Mouse (Mus musculus): Measurements from ENCODE around the gene Mansc4. TPM values are rescaled to one million over a fixed set of nuclear protein-coding genes. Genes with fewer than 3 reads are reported as not detected.
A peak's percentile ranks its signal among the peaks of the same experiment; 100 is the strongest.

Gene Mansc4
- total RNA-seq, 2 experiments from 2014 or later, result not detected

DNA sequence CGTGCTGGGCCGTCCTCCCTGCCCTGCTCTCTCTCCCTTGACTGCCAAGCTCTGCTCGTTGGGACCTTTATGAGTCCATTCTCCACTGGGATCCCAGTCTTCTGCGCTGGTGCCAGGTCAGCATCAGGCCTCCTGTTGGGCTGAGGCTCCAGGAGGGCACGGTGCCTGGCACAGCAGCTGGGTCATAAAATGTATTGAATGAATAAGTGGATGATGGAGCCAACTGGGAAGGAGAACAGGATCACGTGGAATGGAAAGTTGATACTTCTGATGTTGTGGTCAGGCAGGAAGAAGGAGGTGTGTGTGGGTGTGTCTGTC is 21.9 kb downstream of the Mansc4 start:
- no peak overlapping the region for H3K4me3 ChIP-seq
- H3K27ac ChIP-seq, result no peak overlapping the region
- intact Hi-C loops (cut with DNase I), result no loop called here
- TF ChIP-seq CTCF (IDR thresholded peaks at IDR 0.05), result no peak
- DNase-seq (ENCODE audit: extremely low spot score in 1 of 2, low spot score in 2 of 2), result no peak

DNA sequence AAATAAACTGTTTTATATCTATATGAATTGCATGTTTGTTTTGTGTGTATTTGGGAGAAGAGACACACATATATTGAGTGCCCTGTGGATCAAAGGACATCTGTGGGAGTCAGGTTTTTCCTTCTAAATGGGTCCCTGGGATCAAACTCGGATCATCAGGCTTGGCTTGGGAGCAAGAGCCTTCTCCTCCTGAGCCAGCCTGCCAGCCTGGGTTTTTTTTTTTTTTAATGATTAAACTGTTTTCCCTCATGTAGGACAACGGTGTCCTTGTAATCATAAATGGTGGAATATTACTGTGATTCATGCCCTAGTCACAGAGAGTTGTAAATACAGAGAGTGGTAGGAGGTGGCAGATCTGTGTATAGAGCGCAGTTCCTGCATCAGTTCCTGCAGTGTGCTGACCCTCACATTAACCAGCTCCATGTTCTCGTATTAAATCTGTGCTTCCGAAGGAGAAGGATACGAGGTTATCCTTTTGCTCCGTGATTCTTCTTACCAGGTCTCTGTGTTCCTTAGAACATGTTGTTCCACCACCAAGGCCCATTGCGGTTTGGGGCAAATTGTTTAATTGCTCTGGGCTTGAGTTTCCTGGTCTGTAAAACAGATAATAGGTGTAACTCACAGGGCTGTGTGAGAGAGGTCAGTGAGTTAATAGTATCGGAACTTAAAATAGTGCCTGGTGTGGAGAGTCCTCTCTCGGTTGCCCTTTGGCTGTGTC is 22.4 kb downstream of the Mansc4 start:
- H3K27ac ChIP-seq, result no peak overlapping the region
- H3K4me3 ChIP-seq, result no peak overlapping the region
- intact Hi-C loops (cut with DNase I), result no loop called here
- DNase-seq (ENCODE audit: extremely low spot score in 1 of 2, low spot score in 2 of 2), result no peak
- TF ChIP-seq CTCF (IDR thresholded peaks at IDR 0.05), result no peak

- no peak for DNase-seq (ENCODE audit: extremely low spot score in 1 of 2, low spot score in 2 of 2)
- no peak for TF ChIP-seq CTCF (IDR thresholded peaks at IDR 0.05)
- H3K27ac ChIP-seq, result no peak overlapping the region
- intact Hi-C loops (cut with DNase I), result no loop called here
- H3K4me3 ChIP-seq, result no peak overlapping the region
Observed at GRCm38 (mm10) chr6:147062694-147063093, 24.1 kb downstream of the Mansc4 start.

DNA sequence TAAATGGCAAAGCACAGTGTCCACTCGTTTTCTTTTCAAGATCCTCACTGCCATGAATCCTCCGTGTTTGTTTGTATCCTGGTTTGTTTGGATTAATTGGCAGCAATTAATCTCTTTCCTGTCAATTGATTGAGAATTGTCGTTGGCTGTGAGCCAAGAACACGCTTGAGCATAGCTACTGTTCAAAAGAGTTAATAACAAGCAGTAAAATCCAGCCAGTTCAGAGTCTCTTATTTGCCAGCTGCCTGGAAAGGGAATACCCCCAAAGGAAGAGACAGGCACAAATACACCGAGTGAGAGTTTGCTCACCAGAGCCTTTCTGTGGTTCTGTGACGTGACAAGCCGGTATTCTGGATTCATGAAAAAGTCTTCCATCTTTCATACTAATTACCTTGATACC is 24.8 kb downstream of the Mansc4 start:
- no peak for DNase-seq (ENCODE audit: extremely low spot score in 1 of 2, low spot score in 2 of 2)
- H3K27ac ChIP-seq, result no peak overlapping the region
- no peak overlapping the region for H3K4me3 ChIP-seq
- intact Hi-C loops (cut with DNase I), result no loop called here
- TF ChIP-seq CTCF (IDR thresholded peaks at IDR 0.05), result no peak

DNA sequence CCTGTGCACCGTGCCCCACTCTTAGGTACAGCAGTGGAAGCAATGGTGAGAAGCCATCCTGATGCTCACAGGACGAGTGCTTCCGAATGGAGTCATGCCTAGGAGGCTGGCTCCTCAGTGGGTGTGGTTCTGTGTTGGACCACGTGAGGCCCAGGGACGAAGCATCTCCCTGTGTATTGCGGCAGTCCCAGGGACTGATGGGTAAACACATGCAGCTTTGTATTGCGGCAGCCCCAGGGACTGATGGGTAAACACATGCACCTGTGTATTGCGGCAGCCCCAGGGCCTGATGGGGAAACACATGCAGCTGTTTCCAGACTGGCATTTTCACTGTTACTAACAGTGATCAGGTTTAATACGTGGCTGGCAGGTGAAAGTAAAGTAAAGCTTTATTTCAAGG is 25.2 kb downstream of the Mansc4 start:
- Histone ChIP-seq H3K4me3 (no peak overlapping the region), H3K27ac (no peak overlapping the region)
- no peak for TF ChIP-seq CTCF (IDR thresholded peaks at IDR 0.05)
- DNase-seq (ENCODE audit: extremely low spot score in 1 of 2, low spot score in 2 of 2), result no peak
- intact Hi-C loops (cut with DNase I), result no loop called here

DNA sequence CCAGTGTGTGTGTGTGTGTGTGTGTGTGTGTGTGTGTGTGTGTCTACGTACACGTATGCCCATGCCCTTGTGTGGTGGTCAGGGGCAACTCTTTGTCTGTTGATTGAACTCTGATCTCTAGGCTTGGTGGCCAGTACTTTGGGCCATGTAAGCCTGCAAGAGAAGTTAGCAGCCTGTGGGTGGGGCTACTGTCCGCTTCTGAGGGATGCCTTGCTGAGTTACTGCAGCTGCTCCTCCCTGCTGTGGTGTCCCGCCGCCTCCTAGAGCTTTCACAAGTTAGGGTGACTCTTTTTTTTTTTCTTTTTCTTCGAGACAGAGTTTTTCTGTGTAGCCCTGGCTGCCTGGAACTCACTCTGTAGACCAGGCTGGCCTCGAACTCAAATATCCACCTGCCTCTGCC is 27.5 kb downstream of the Mansc4 start:
- Histone ChIP-seq H3K4me3 (no peak overlapping the region), H3K27ac (no peak overlapping the region)
- intact Hi-C loops (cut with DNase I), result no loop called here
- DNase-seq (ENCODE audit: extremely low spot score in 1 of 2, low spot score in 2 of 2), result no peak
- no peak for TF ChIP-seq CTCF (IDR thresholded peaks at IDR 0.05)

GRCm38 (mm10) chr6:147055374-147055977 is 31.4 kb downstream of the Mansc4 start:
- no peak overlapping the region for H3K27ac ChIP-seq
- no peak for TF ChIP-seq CTCF (IDR thresholded peaks at IDR 0.05)
- DNase-seq (ENCODE audit: extremely low spot score in 1 of 2, low spot score in 2 of 2), result no peak
- no peak overlapping the region for H3K4me3 ChIP-seq
- intact Hi-C loops (cut with DNase I), result no loop called here

DNA sequence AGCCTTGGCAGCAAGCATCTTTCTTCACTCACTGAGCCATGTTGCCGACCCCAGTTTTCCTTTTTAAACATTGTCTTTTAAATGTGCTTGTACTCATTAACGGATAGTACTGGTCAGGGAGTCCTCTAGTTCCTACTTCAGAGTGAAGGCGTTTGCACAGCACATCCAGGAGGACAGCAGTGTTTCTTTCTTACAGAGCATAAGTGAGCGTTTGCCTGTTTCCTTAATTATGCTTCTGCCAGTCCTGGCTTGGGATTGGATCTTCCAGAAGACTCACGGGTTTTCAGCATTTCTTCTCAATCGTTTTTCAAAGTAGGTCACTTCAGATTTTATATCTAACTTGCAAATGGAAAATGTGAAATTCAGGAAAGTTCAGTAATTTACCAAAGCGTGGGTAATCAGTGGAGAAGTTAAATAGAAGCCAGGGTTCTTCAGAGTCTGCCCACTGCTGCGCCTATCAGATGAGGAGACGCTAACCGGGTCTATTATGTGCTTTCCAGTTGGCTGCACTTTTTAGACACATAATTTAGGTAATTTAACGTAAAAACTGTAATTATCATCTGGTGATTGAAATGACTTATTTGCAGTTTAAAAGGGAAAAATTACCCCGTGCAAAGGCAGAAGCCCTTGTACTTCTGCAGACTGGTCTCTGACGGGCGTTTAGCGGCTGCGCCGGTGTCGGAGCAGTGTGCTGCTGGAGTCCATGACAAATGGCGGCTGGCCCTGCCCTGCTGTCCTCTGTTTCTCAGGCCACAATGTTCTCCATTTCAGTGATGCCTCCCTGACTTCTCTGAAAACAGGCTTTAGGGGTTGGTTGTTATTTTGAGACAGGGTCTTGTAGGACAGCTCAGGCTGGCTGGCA is 32.8 kb downstream of the Mansc4 start:
- Histone ChIP-seq H3K27ac (no peak overlapping the region), H3K4me3 (no peak overlapping the region)
- no peak for DNase-seq (ENCODE audit: extremely low spot score in 1 of 2, low spot score in 2 of 2)
- intact Hi-C loops (cut with DNase I), result no loop called here
- no peak for TF ChIP-seq CTCF (IDR thresholded peaks at IDR 0.05)

DNA sequence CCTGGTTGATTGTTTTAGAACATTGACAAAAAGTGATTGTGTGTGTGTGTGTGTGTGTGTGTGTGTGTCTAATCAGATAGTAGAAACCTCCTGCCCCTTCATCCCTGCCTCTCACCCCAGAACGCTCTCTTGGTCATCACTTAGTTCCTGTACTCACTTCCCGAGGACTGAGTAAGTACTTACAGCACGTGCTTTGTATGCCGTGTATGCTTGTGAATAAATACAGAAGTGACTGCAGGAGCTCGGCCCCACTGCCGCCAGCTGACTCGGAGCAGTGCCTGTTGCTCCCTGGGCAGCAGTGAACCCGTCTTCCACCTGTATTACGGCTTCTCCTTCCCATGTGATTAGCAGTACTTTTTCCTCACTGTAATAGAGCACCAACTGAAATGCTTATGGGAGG is 34.4 kb downstream of the Mansc4 start:
- TF ChIP-seq CTCF (IDR thresholded peaks at IDR 0.05), result no peak
- intact Hi-C loops (cut with DNase I), result no loop called here

DNA sequence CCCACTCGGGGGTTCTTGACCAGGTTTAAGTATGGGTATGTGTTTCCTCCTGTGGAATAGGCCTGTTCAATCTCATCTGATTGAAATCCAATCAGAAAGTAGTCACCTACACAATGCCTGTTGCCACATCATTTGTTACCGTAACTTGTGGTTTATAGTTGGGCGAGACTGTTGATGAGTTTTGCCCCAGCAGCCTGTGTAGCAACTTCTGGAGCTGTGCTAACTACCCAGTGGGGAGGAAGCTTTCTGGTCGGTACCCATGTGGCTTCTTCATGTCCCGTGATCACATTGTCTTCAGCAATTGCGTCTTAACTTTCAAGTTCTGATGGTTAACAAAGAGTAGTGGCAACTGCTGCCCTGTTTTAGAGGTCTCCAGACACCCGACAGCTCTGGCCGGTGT is 35.2 kb downstream of the Mansc4 start:
- no peak for DNase-seq (ENCODE audit: extremely low spot score in 1 of 2, low spot score in 2 of 2)
- no peak for TF ChIP-seq CTCF (IDR thresholded peaks at IDR 0.05)
- intact Hi-C loops (cut with DNase I), result no loop called here
- Histone ChIP-seq H3K27ac (no peak overlapping the region), H3K4me3 (no peak overlapping the region)

More for the DNA sequence above, 34.4 kb downstream of the Mansc4 start:
- no peak overlapping the region for H3K4me3 ChIP-seq
- no peak for DNase-seq (ENCODE audit: extremely low spot score in 1 of 2, low spot score in 2 of 2)
- H3K27ac ChIP-seq, result no peak overlapping the region

DNA sequence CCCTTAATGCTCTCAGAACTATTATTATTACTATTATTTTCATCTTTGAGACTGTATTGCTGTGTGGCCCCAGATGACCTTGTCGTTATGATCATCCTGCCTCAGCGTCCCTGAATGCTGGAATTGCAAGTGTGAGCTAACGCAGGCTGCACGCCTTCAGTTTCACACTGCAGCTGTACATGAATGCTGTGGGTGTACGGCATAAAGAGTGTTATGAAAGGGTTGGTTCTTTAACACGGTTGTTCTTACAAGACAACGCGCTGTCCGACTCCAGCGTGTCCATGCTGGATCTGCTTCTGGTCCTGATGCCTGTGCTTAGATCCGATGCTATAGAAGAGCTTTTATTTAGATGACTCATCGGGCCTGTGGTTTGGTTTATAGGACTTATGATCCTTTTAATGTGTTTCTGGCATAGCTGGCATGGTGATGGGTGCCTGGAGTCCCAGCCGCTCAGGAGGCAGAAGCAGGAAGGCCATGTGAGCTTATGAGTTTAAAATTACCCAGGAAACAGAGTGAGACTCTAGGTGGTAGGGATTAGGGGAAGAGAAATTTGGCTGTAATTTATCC is 37.5 kb downstream of the Mansc4 start:
- DNase-seq (ENCODE audit: extremely low spot score in 1 of 2, low spot score in 2 of 2), result no peak
- H3K27ac ChIP-seq, result no peak overlapping the region; the same call in 1 of the 2 replicates
- intact Hi-C loops (cut with DNase I), result no loop called here
- H3K4me3 ChIP-seq, result no peak overlapping the region
- no peak for TF ChIP-seq CTCF (IDR thresholded peaks at IDR 0.05)

DNA sequence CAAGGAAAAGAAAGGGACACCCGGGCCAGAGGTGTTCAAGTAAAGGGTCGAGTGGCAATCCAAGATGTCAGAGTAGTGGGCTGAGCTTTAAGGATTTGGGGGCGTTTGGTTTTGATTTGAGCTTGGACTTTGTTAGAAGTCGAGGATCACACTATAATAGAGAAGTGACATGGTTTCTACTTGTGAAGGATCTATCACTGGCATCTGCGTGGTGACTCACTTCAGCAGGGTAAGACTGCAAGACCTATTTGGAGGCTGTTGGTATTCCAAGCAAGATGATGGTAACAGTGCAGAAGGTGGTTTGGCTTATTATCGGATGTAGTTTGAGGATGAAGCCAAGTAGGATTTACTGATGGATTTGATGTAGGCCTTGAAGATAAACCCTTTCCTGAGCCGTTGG is 43.2 kb downstream of the Mansc4 start:
- intact Hi-C loops (cut with DNase I), result loop anchor here (2.0 to 5.0 kb wide), 2 partner anchors 47 to 396 kb away; partner anchors contain the start of gene Klhl42
- Histone ChIP-seq H3K27ac (no peak overlapping the region), H3K4me3 (peak overlapping the region; percentile 89)
- TF ChIP-seq CTCF (IDR thresholded peaks at IDR 0.05), result no peak
- no peak for DNase-seq (ENCODE audit: extremely low spot score in 1 of 2, low spot score in 2 of 2)
